8 mouse cellular contexts compared by ENCODE assay signal in the genomic region with DNA sequence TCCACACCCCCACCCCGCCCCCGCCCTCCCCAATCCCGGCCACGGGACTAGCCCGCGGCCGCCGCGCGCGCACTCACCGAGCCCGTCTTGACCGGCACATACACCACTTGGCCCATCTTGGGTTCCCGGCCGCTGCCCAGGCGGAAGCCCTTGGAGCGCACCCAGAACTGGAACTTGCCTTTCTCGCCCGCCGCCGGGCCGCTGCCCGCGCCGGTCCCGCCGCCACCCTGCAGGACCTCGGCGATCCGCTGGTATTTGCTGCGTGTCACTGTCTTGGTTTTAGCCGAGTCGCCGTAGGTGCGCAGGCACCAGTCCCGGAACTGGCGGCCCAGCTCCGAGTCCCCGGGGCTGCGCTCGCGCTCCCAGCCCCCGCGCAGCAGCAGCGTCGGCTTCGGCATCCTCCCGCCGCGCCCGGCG. TPM values are rescaled to one million over a fixed set of nuclear protein-coding genes. Genes with fewer than 3 reads are reported as not detected.
DNase-seq lines count a peak whose midpoint lies in the region; ATAC-seq and TF ChIP-seq lines count a peak whose summit lies in the region.

No protein-coding gene starts in this region.

- H3K27ac ChIP-seq in neural tube, embryonic 11.5 days (ENCODE audit: low read depth, low read length): peak overlapping the region; percentile 91
- H3K27ac ChIP-seq in gastrocnemius, adult 2 months: no peak overlapping the region
- peak overlapping the region; percentile 88 for H3K27ac ChIP-seq in hindbrain, postnatal 0 days
- H3K27ac ChIP-seq in liver, embryonic 13.5 days: peak overlapping the region; percentile 92

- peak; percentile 3; the same call in 1 of the 2 replicates for ATAC-seq in neural tube, embryonic 11.5 days (ENCODE audit: insufficient read depth, low FRiP score, low TSS enrichment)
- peak; percentile 4 for ATAC-seq in hindbrain, postnatal 0 days
- no peak; the same call in 1 of the 2 replicates for ATAC-seq in liver, embryonic 13.5 days (ENCODE audit: low read depth)
- ATAC-seq in megakaryocyte progenitor cell, adult 5-6 weeks (replicated peaks; ENCODE audit: poor library complexity): no peak

- peak overlapping the region; percentile 81 for H3K9ac ChIP-seq in neural tube, embryonic 11.5 days (ENCODE audit: low read length)
- peak overlapping the region; percentile 92 for H3K9ac ChIP-seq in hindbrain, postnatal 0 days (replicated peaks; ENCODE audit: low read length)
- H3K9ac ChIP-seq in liver, embryonic 13.5 days: peak overlapping the region; percentile 92

- peaks cover 28% of the 10 kb centered on the region for H3K4me1 ChIP-seq in neural tube, embryonic 11.5 days (ENCODE audit: control insufficient read depth, insufficient read depth, low read length)
- peaks cover 8% of the 10 kb centered on the region; the same call in 1 of the 2 replicates for H3K4me1 ChIP-seq in hindbrain, postnatal 0 days (ENCODE audit: insufficient read depth, low read length)
- H3K4me1 ChIP-seq in liver, embryonic 13.5 days (replicated peaks): peaks cover 65% of the 10 kb centered on the region

- peak; percentile 61 for DNase-seq in neural tube, embryonic 11.5 days (ENCODE audit: low spot score)
- no peak for DNase-seq in neural tube, embryonic 10.5 days (ENCODE audit: extremely low spot score, low spot score)
- peak; percentile 67 for DNase-seq in cerebellum, adult 11 months
- peak; percentile 82 for DNase-seq in gastrocnemius, adult 2 months
- DNase-seq in hindbrain, postnatal 0 days (ENCODE audit: low spot score): peak; percentile 60
- peak; percentile 52 for DNase-seq in liver, embryonic 13.5 days
- peak; percentile 31 to 33 for DNase-seq in natural killer cell, adult 2 months (ENCODE audit: low spot score in 2 of 2)

- no peaks in the 10 kb centered on the region for H3K36me3 ChIP-seq in neural tube, embryonic 11.5 days (ENCODE audit: control insufficient read depth, insufficient read depth, low read length)
- H3K36me3 ChIP-seq in hindbrain, postnatal 0 days (ENCODE audit: insufficient read depth, low read length): no peaks in the 10 kb centered on the region
- H3K36me3 ChIP-seq in liver, embryonic 13.5 days: no peaks in the 10 kb centered on the region

- WGBS in neural tube, embryonic 11.5 days: under 1% methylated on average over 37 of the region's 53 CpGs
- under 1% methylated on average over 38 of the region's 53 CpGs for WGBS in hindbrain, postnatal 0 days
- WGBS in liver, embryonic 13.5 days (ENCODE audit: insufficient replicate concordance): under 1% methylated on average over 52 of the region's 53 CpGs

- peak overlapping the region; percentile 97 for H3K4me2 ChIP-seq in neural tube, embryonic 11.5 days (ENCODE audit: low read depth)
- H3K4me2 ChIP-seq in hindbrain, postnatal 0 days (ENCODE audit: low read depth, low read length): peak overlapping the region; percentile 69
- H3K4me2 ChIP-seq in liver, embryonic 13.5 days: peak overlapping the region; percentile 99

- H3K4me3 ChIP-seq in neural tube, embryonic 11.5 days (ENCODE audit: low read depth, low read length): peak overlapping the region; percentile 79
- peak overlapping the region; percentile 85 for H3K4me3 ChIP-seq in gastrocnemius, adult 2 months
- peak overlapping the region; percentile 86 for H3K4me3 ChIP-seq in hindbrain, postnatal 0 days (ENCODE audit: low read length)
- peak overlapping the region; percentile 95 for H3K4me3 ChIP-seq in liver, embryonic 13.5 days (replicated peaks)

- intact Hi-C loops in gastrocnemius, adult 2 months (cut with DNase I): no loop called here

- H3K9me3 ChIP-seq in neural tube, embryonic 11.5 days (ENCODE audit: control insufficient read depth, low read length): no peaks in the 10 kb centered on the region
- no peaks in the 10 kb centered on the region for H3K9me3 ChIP-seq in hindbrain, postnatal 0 days (ENCODE audit: low read length)
- H3K9me3 ChIP-seq in liver, embryonic 13.5 days (replicated peaks): no peaks in the 10 kb centered on the region

- peaks cover 19% of the 10 kb centered on the region for H3K27me3 ChIP-seq in neural tube, embryonic 11.5 days (ENCODE audit: control insufficient read depth, insufficient read depth, low read length)
- no peaks in the 10 kb centered on the region for H3K27me3 ChIP-seq in hindbrain, postnatal 0 days (ENCODE audit: insufficient read depth, low read length)
- peaks cover 17% of the 10 kb centered on the region for H3K27me3 ChIP-seq in liver, embryonic 13.5 days

- no peak for TF ChIP-seq CTCF in gastrocnemius, adult 2 months (IDR thresholded peaks at IDR 0.05)
- TF ChIP-seq CTCF in hindbrain, postnatal 0 days (IDR thresholded peaks at IDR 0.05; ENCODE audit: low read depth): no peak

RNA-seq across cellular contexts. Expression of a gene that starts 0.4 kb away (rescaled TPM):
- 32.1 and 37.5 TPM in 2 replicates for polyA plus RNA-seq in neural tube, embryonic 11.5 days (2014; fragmentation: Nextera tagmentation; extraction: Ambion mirVana)
- total RNA-seq in gastrocnemius, adult 2 months (2021): 1 to 10 TPM; 1.0 to 1.2 TPM
- total RNA-seq in hindbrain, postnatal 0 days (2014; rRNA removed): 68.3 and 80.8 TPM in 2 replicates
- polyA plus RNA-seq in hindbrain, postnatal 0 days (2015; fragmentation: Nextera tagmentation; extraction: Ambion mirVana): 23.7 and 24.2 TPM in 2 replicates
- polyA plus RNA-seq in liver, embryonic 13.5 days (2015; fragmentation: Nextera tagmentation; extraction: Ambion mirVana): 5.3 and 5.4 TPM in 2 replicates
- 3.0 and 4.4 TPM in 2 replicates for total RNA-seq in megakaryocyte progenitor cell, adult 5-6 weeks (2015)
- total RNA-seq in megakaryocyte progenitor cell, adult 5-6 weeks (2017): 1.4 and 3.7 TPM in 2 replicates

RNA-seq across cellular contexts. Expression of a gene that starts 36.8 kb away (rescaled TPM):
- polyA plus RNA-seq in neural tube, embryonic 11.5 days (2014; fragmentation: Nextera tagmentation; extraction: Ambion mirVana): not detected in 2 replicates
- total RNA-seq in gastrocnemius, adult 2 months (2021): not detected
- total RNA-seq in hindbrain, postnatal 0 days (2014; rRNA removed): not detected in 2 replicates
- not detected in 2 replicates for polyA plus RNA-seq in hindbrain, postnatal 0 days (2015; fragmentation: Nextera tagmentation; extraction: Ambion mirVana)
- not detected in 2 replicates for polyA plus RNA-seq in liver, embryonic 13.5 days (2015; fragmentation: Nextera tagmentation; extraction: Ambion mirVana)
- total RNA-seq in megakaryocyte progenitor cell, adult 5-6 weeks (2015): not detected in 2 replicates
- not detected in 2 replicates for total RNA-seq in megakaryocyte progenitor cell, adult 5-6 weeks (2017)

Comparison
In these comparisons a context has a peak if more than half of its experiments do, and no peak if none do; other contexts are left out.
1. ATAC-seq: peak in neural tube, embryonic 11.5 days (single experiment) and hindbrain, postnatal 0 days (single experiment); none in liver, embryonic 13.5 days (single experiment) and megakaryocyte progenitor cell, adult 5-6 weeks (single experiment).
2. RNA of a gene that starts 0.4 kb away (total RNA-seq): 68.3 to 80.8 TPM in hindbrain, postnatal 0 days; 1.4 to 4.4 TPM in megakaryocyte progenitor cell, adult 5-6 weeks and 1.0 to 1.2 TPM in gastrocnemius, adult 2 months; every median in the first group is over 10 times any median in the second.
3. Peak in every context shown above with its lines, with median percentiles within 50 percentile points of each other: H3K4me2 ChIP-seq, H3K4me3 ChIP-seq and H3K9ac ChIP-seq.